Mouse (Mus musculus): Measurements from ENCODE around the gene Macf1. TPM values are rescaled to one million over a fixed set of nuclear protein-coding genes. Genes with fewer than 3 reads are reported as not detected.
"Not testable (repeated sequence)": the region's sequence is repeated elsewhere in the genome, so short reads cannot be mapped to it uniquely, and the experiment has no call there.

Gene Macf1
- polyA plus RNA-seq, 1 experiment from 2014 or later = 57.3 TPM

DNA sequence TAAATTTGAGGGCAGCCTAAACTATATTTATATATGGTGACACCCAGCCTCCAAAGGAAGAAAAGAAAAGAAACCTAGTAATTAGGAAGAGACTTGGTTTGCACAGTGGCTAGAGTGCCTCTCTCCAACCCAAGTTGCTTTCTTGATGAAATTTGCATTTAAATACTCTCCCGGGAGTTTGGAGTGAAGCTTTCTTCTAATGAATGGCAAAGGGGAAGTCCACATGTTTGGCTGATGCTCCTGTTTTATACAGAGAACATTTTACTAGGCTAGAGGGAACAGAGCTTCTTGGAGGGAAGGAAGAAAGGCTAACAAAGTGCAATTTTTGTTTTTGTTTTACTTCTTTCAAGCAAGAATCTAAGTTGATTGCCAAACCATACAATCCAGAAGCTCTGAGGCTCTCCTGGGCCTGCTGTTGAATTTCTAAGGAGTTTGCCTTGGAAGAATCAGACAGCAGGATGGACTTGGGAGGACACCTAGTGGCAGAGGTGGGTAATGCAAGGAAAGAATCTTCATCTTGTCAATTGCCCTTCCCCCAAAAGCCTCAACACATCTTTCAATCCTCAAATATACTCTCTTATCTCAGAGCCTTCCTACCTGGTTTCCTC, 16.8 kb downstream of the Macf1 start:
- peak overlapping the region; percentile 27; the same call in 1 of the 2 replicates for H3K9ac ChIP-seq
- peaks cover 8% of the 10 kb centered on the region; the same call in 1 of the 2 replicates for H3K36me3 ChIP-seq
- no peak for ATAC-seq (ENCODE audit: insufficient number of reproducible peaks, insufficient read depth, low FRiP score, low TSS enrichment)
- 45% methylated on average over 1 of the region's 1 CpGs for WGBS
- H3K27me3 ChIP-seq = no peaks in the 10 kb centered on the region
- peaks cover 29% of the 10 kb centered on the region for H3K4me1 ChIP-seq
- H3K4me2 ChIP-seq (replicated peaks) = no peak overlapping the region
- H3K27ac ChIP-seq = no peak overlapping the region; the same call in 1 of the 2 replicates
- no peaks in the 10 kb centered on the region for H3K9me3 ChIP-seq
- no peak overlapping the region for H3K4me3 ChIP-seq

DNA sequence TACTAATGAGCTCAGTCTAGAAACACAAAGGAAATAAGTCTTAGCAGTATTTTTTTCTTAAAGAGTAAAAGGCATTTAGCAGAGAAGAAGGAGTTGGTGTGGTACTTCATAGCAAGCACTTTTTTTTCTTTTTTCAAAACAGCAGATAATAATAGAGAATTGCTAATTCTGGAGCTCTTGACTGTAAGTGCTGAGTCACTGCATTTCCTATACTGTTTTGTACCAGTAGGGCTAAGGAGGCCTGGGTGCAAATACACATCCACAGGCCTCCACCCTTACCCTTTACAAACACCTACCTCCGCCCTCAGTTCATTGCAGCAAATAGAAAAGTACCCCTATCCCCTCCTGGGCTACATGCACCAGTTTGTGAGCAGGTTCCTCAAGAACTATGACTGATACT, 17.6 kb downstream of the Macf1 start:
- Histone ChIP-seq H3K27me3 (no peaks in the 10 kb centered on the region), H3K27ac (no peak overlapping the region), H3K4me2 (replicated peaks) (no peak overlapping the region), H3K36me3 (peaks cover 8% of the 10 kb centered on the region; the same call in 1 of the 2 replicates), H3K9me3 (no peaks in the 10 kb centered on the region), H3K9ac (no peak overlapping the region), H3K4me1 (peaks cover 34% of the 10 kb centered on the region), H3K4me3 (no peak overlapping the region)
- 86% methylated on average over 1 of the region's 1 CpGs for WGBS
- ATAC-seq (ENCODE audit: insufficient number of reproducible peaks, insufficient read depth, low FRiP score, low TSS enrichment) = no peak

- H3K9me3 ChIP-seq = no peaks in the 10 kb centered on the region
- no peaks in the 10 kb centered on the region for H3K27me3 ChIP-seq
- peak overlapping the region; percentile 86 for H3K4me2 ChIP-seq (replicated peaks)
- H3K9ac ChIP-seq = peak overlapping the region; percentile 98; the same call in 1 of the 2 replicates
- peaks cover 34% of the 10 kb centered on the region for H3K4me1 ChIP-seq
- WGBS = 32% methylated on average over 11 of the region's 11 CpGs
- ATAC-seq (ENCODE audit: insufficient number of reproducible peaks, insufficient read depth, low FRiP score, low TSS enrichment) = no peak
- H3K27ac ChIP-seq = peak overlapping the region; percentile 99
- H3K4me3 ChIP-seq = peak overlapping the region; percentile 91
- peaks cover 2% of the 10 kb centered on the region; the same call in 1 of the 2 replicates for H3K36me3 ChIP-seq
These were observed 18.4 kb downstream of the Macf1 start for GRCm38 (mm10) chr4:123665681-123666278.

DNA sequence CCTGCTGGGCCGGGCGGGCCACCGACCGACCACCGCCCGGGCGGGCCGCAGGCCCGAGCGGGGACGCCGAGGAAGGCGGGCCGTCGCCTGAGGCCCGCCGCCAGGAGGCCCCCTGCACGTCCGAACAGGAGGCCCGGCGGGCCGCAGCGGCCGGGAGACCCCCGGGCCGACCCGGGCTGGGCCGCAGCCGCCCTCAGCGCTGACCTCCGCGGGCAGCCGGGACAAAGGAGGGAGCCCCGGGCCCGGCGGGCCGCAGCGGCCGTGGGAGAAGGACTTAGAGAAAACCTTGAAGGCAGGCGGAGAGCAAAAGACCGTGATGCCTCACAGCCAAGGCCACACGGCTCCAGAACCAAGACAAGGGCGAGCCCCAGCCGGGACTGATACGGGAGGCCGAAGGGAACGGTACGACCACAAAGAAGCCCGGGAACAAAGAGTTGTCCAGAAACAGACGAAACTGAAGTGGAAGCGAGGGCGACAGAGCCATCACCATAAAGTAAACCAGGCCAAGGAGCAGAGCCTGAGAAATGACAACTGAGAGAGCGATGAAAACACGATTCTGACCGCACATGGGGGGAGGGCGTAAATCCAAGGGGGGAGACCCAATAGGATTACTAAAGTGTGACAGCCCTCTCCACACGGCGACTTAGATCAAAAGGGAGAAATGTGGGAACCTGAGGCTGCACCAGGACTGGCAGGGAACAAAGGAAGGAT, 19.1 kb downstream of the Macf1 start:
- H3K27me3 ChIP-seq = no peaks in the 10 kb centered on the region
- H3K9me3 ChIP-seq = no peaks in the 10 kb centered on the region
- ATAC-seq (ENCODE audit: insufficient number of reproducible peaks, insufficient read depth, low FRiP score, low TSS enrichment) = no peak
- H3K4me1 ChIP-seq = peaks cover 34% of the 10 kb centered on the region
- peak overlapping the region; percentile 86 for H3K4me2 ChIP-seq (replicated peaks)
- H3K27ac ChIP-seq = peak overlapping the region; percentile 99
- H3K9ac ChIP-seq = peak overlapping the region; percentile 98
- H3K36me3 ChIP-seq = no peaks in the 10 kb centered on the region
- under 1% methylated on average over 42 of the region's 58 CpGs for WGBS
- peak overlapping the region; percentile 91 for H3K4me3 ChIP-seq

DNA sequence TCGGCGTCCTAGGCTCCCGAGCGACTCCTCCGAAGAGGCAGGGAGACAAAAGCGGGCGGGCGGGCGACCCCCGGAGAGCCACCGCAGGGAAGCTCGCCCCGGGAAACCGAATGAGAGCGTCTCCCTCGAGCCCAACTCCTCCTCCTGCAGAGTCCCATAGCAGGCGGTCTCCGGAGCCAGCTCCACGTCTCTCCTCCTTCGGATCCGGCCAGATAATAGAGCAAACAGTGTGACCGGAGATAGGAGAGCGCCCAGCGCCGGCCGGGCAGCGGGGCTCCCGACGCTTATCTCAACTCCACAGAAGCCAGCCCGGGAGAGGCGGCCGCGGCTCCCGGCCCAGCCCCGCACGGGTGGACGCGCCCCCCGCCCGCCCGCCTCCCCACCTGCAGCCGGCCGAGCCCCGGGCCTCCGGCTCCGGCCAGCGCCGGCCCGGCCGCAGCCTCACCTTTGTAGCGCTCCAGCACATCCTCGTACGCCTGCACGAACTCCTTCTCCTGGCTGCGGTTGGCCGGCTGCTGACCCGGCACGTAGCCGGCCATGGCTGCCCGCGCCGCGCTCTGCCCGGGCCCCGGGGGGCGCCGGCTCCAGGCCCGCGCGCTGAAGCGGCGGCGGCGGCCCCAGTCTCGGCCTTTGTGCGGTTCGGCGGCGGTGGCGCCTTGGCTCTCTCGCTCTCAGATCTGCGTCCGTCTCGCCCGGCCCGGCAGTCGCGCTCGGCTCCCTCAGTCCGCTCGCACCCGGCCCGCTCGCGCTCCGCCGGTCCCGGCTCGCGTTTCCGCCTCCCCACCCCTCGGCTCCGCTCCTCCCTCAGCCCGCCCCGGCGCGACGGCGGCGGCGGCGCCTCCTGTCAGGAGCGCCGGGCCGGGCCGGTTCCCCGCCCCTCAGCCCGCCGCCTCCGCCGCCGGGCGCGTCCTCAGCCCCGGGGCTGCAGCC, 19.9 kb downstream of the Macf1 start:
- Histone ChIP-seq H3K27ac (peak overlapping the region; percentile 99), H3K27me3 (no peaks in the 10 kb centered on the region), H3K9ac (peak overlapping the region; percentile 98), H3K4me2 (replicated peaks) (peak overlapping the region; percentile 86), H3K4me3 (peak overlapping the region; percentile 91), H3K4me1 (peaks cover 34% of the 10 kb centered on the region), H3K36me3 (no peaks in the 10 kb centered on the region), H3K9me3 (no peaks in the 10 kb centered on the region)
- under 1% methylated on average over 99 of the region's 125 CpGs for WGBS
- ATAC-seq (ENCODE audit: insufficient number of reproducible peaks, insufficient read depth, low FRiP score, low TSS enrichment) = peak; percentile 68

GRCm38 (mm10) chr4:123663688-123663965, 20.5 kb downstream of the Macf1 start:
- peak overlapping the region; percentile 98 for H3K9ac ChIP-seq
- WGBS = 0% methylated on average over 12 of the region's 12 CpGs
- no peaks in the 10 kb centered on the region for H3K36me3 ChIP-seq
- H3K4me2 ChIP-seq (replicated peaks) = peak overlapping the region; percentile 86
- peak overlapping the region; percentile 91 for H3K4me3 ChIP-seq
- H3K9me3 ChIP-seq = no peaks in the 10 kb centered on the region
- peak; percentile 35; the same call in 1 of the 2 replicates for ATAC-seq (ENCODE audit: insufficient number of reproducible peaks, insufficient read depth, low FRiP score, low TSS enrichment)
- peak overlapping the region; percentile 99 for H3K27ac ChIP-seq
- H3K27me3 ChIP-seq = no peaks in the 10 kb centered on the region
- peaks cover 34% of the 10 kb centered on the region for H3K4me1 ChIP-seq

GRCm38 (mm10) chr4:123662914-123663687, 21.1 kb downstream of the Macf1 start:
- 1% methylated on average over 15 of the region's 15 CpGs for WGBS
- Histone ChIP-seq H3K9ac (peak overlapping the region; percentile 98), H3K27me3 (no peaks in the 10 kb centered on the region), H3K36me3 (no peaks in the 10 kb centered on the region), H3K4me3 (peak overlapping the region; percentile 91), H3K9me3 (no peaks in the 10 kb centered on the region), H3K4me2 (replicated peaks) (peak overlapping the region; percentile 86), H3K27ac (peak overlapping the region; percentile 99), H3K4me1 (peaks cover 34% of the 10 kb centered on the region)
- ATAC-seq (ENCODE audit: insufficient number of reproducible peaks, insufficient read depth, low FRiP score, low TSS enrichment) = no peak

- no peaks in the 10 kb centered on the region for H3K27me3 ChIP-seq
- no peak overlapping the region for H3K4me3 ChIP-seq
- no peak overlapping the region for H3K27ac ChIP-seq
- no peak overlapping the region for H3K4me2 ChIP-seq (replicated peaks)
- ATAC-seq (ENCODE audit: insufficient number of reproducible peaks, insufficient read depth, low FRiP score, low TSS enrichment) = no peak
- H3K9ac ChIP-seq = no peak overlapping the region
- no peaks in the 10 kb centered on the region for H3K9me3 ChIP-seq
- H3K36me3 ChIP-seq = no peaks in the 10 kb centered on the region
- peaks cover 12% of the 10 kb centered on the region for H3K4me1 ChIP-seq
- 80% methylated on average over 1 of the region's 1 CpGs for WGBS
These were observed 26.0 kb downstream of the Macf1 start for GRCm38 (mm10) chr4:123658175-123658574.

DNA sequence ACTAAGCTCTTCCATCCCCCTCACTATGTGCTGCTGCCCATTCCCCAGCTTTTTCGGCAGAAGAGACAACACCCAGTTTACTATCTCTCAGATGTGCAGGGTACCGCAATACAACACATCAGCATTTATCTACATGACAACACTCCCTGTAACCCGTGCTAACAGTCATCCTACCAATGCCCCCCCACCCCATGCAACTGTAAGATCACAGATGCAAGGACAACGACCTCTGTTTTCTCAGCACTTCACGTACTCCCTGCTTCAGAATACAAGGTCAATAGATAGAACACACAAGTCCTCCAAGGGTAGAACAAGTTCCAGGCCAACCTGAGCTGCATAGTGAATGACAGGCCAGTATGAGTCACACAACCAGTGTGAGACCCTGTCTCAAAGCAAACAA, 28.9 kb downstream of the Macf1 start:
- Histone ChIP-seq H3K4me1 (no peaks in the 10 kb centered on the region), H3K4me3 (no peak overlapping the region), H3K36me3 (no peaks in the 10 kb centered on the region), H3K27me3 (no peaks in the 10 kb centered on the region), H3K4me2 (replicated peaks) (no peak overlapping the region), H3K27ac (no peak overlapping the region), H3K9ac (no peak overlapping the region), H3K9me3 (no peaks in the 10 kb centered on the region)
- WGBS = 92% methylated on average over 5 of the region's 5 CpGs
- no peak for ATAC-seq (ENCODE audit: insufficient number of reproducible peaks, insufficient read depth, low FRiP score, low TSS enrichment)

- Histone ChIP-seq H3K4me3 (no peak overlapping the region), H3K27ac (no peak overlapping the region), H3K36me3 (no peaks in the 10 kb centered on the region), H3K27me3 (no peaks in the 10 kb centered on the region), H3K9ac (no peak overlapping the region), H3K4me1 (no peaks in the 10 kb centered on the region), H3K9me3 (no peaks in the 10 kb centered on the region), H3K4me2 (replicated peaks) (no peak overlapping the region)
- no peak for ATAC-seq (ENCODE audit: insufficient number of reproducible peaks, insufficient read depth, low FRiP score, low TSS enrichment)
- WGBS = 87% methylated on average over 4 of the region's 4 CpGs
These were observed 29.6 kb downstream of the Macf1 start for GRCm38 (mm10) chr4:123654566-123654965.

GRCm38 (mm10) chr4:123653446-123653845, 30.7 kb downstream of the Macf1 start:
- not testable (repeated sequence) for H3K4me1 ChIP-seq; H3K36me3 ChIP-seq; H3K27ac ChIP-seq; H3K4me3 ChIP-seq; H3K9me3 ChIP-seq; H3K4me2 ChIP-seq (replicated peaks); ATAC-seq (ENCODE audit: insufficient number of reproducible peaks, insufficient read depth, low FRiP score, low TSS enrichment); H3K9ac ChIP-seq; H3K27me3 ChIP-seq
- 88% methylated on average over 5 of the region's 5 CpGs for whole genome bisulfite sequencing

Data from embryonic facial prominence, embryonic 12.5 days (tissue).